Mouse (Mus musculus) E14TG2a.4 (cell line): ENCODE results near the gene Cnn1.

Experiments
- CTCF ChIP-seq: conservative IDR thresholded peaks from 2 replicates; pipeline ENCODE4 v1.5.1; 2014; ENCODE audit warnings: low read length
- NANOG ChIP-seq: IDR thresholded peaks from 2 replicates; pipeline ENCODE4 v1.6.1; 2014; ENCODE audit warnings: borderline replicate concordance, low read length, mixed read lengths
- POU5F1 ChIP-seq: IDR thresholded peaks from 2 replicates; pipeline ENCODE4 v1.6.1; 2014; ENCODE audit warnings: low read length, borderline replicate concordance

DNA sequence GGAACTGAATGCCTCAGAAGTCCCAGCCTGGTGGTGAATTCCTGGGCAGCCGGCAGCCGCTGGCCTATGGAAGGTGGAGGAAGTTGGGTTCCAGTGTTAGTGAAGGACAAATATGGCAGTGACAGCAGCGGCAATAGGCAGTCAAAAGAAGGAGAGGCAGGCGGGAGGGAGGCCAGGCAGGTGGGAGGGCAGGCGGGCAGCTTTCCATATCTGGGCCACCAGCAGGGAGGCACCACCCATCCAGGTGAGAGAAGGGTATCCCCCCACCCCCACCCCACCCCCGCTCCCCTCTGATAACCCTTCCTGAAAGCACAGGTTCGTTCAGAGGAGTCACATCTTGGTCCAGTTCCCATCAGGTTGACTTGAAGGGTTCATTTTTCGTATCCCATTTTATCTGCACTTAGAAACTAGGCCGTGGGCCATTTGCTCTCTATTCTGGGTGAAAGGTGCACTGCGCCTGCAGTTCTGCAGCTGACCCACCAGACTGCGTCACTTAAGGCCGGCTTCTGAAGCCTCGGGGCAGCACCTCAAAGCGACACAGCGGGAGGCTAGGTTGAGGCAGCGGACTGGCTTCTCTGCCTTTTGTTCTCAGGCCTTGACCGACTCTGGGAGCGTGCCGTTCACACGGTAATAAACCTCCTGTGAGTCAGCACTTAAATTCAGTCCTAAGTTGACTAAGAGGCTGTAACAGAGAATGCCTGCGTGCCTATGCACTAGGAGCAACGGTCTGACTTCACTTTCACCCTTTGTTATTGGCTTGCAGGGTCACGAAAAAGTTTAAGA, 37.9 kb downstream of the Cnn1 start:
- no peak for TF ChIP-seq CTCF
- TF ChIP-seq NANOG = peak; percentile 78; the same call in 1 of the 2 replicates
- TF ChIP-seq POU5F1 = no peak
